Mouse (Mus musculus) limb, embryonic 14.5 days (tissue): ENCODE results near the gene BC030867. TPM values are rescaled to one million over a fixed set of nuclear protein-coding genes. Genes with fewer than 3 reads are reported as not detected.

Experiments
- ATAC-seq: fragments of 200-750 bp; cut with Nextera tagmentation; 2 replicates; pipeline ENCODE4 v1.8.0; 2017; ENCODE audit warnings: low read depth, moderate number of reproducible peaks, moderate TSS enrichment; ENCODE audit not compliant: low FRiP score
- DNase-seq: peaks from one replicate; pipeline ENCODE4 v3.0.0-alpha.2; 2015; ENCODE audit warnings: low spot score
- H3K27ac ChIP-seq: fragments of 300-500 bp; sonication (generic); replicated peaks from 2 replicates; pipeline ENCODE4 v1.5.1; 2014; ENCODE audit warnings: low read depth, mild to moderate bottlenecking, low read length, moderate library complexity, mixed read lengths
- H3K27me3 ChIP-seq: fragments of 300-500 bp; sonication (generic); 2 replicates; pipeline ENCODE4 v1.6.1; 2014; ENCODE audit warnings: low read length, mixed read lengths; ENCODE audit not compliant: control insufficient read depth, insufficient read depth
- H3K36me3 ChIP-seq: fragments of 300-500 bp; sonication (generic); 2 replicates; pipeline ENCODE4 v1.6.1; 2014; ENCODE audit warnings: mild to moderate bottlenecking, low read length, moderate library complexity, mixed read lengths; ENCODE audit not compliant: control insufficient read depth, insufficient read depth
- H3K4me1 ChIP-seq: fragments of 300-500 bp; sonication (generic); 2 replicates; pipeline ENCODE4 v1.6.1; 2014; ENCODE audit warnings: antibody characterized with exemption, low read length, mixed read lengths; ENCODE audit not compliant: control insufficient read depth, insufficient read depth
- H3K4me2 ChIP-seq: fragments of 300-500 bp; sonication (generic); replicated peaks from 2 replicates; pipeline ENCODE4 v1.6.1; 2014; ENCODE audit warnings: low read depth, mild to moderate bottlenecking, low read length, moderate library complexity; ENCODE audit not compliant: severe bottlenecking
- H3K4me3 ChIP-seq: fragments of 300-500 bp; sonication (generic); replicated peaks from 2 replicates; pipeline ENCODE4 v1.5.1; 2014; ENCODE audit warnings: low read length
- H3K9ac ChIP-seq: fragments of 300-500 bp; sonication (generic); 2 replicates; pipeline ENCODE4 v1.6.1; 2014; ENCODE audit warnings: mild to moderate bottlenecking, low read depth, low read length, moderate library complexity; ENCODE audit not compliant: severe bottlenecking
- H3K9me3 ChIP-seq: fragments of 300-500 bp; sonication (generic); 2 replicates; pipeline ENCODE4 v1.6.1; 2016; ENCODE audit warnings: low read length; ENCODE audit not compliant: control insufficient read depth
- POLR2A ChIP-seq: fragments of 200-500 bp; IDR thresholded peaks from 2 replicates; pipeline ENCODE4 v1.8.0; 2012; ENCODE audit warnings: inconsistent platforms, mild to moderate bottlenecking, moderate library complexity, borderline replicate concordance; ENCODE audit not compliant: insufficient read depth, insufficient read length; ENCODE audit errors: extremely low read depth
- WGBS: fragments of 180-500 bp; shearing (Covaris S2); extraction: QIAGEN DNeasy Blood & Tissue Kit; methylation state at CpG from one replicate; pipeline ENCODE4 v1.1.7; 2014; 5-methylcytosine and 5-hydroxymethylcytosine counted together
- polyA plus RNA-seq, 2 experiments: library from polyadenylated mRNA; depleted of rRNA in 1 of 2; stranded (reverse) in 1 of 2; unstranded in 1 of 2; fragments of >200 nt; fragmentation: Nextera tagmentation in 1 of 2; extraction: Ambion mirVana in 1 of 2; gene quantifications; 2 replicates each; pipeline versions ENCODE4 v1.2.1 to v1.2.3; 2012 to 2014

Gene BC030867
- polyA plus RNA-seq, 2 experiments, result 11.9 to 14.2 TPM

GRCm38 (mm10) chr11:102221243-102221953 lies 27.3 kb upstream of the BC030867 start:
- H3K9ac ChIP-seq, result no peak overlapping the region
- H3K9me3 ChIP-seq, result no peaks in the 10 kb centered on the region
- TF ChIP-seq POLR2A, result no peak
- H3K36me3 ChIP-seq, result peaks cover 26% of the 10 kb centered on the region
- H3K4me2 ChIP-seq, result no peak overlapping the region
- no peak for ATAC-seq
- no peak overlapping the region for H3K4me3 ChIP-seq
- H3K4me1 ChIP-seq, result peaks cover 51% of the 10 kb centered on the region
- 80% methylated on average over 8 of the region's 8 CpGs for WGBS
- DNase-seq, result no peak
- H3K27me3 ChIP-seq, result no peaks in the 10 kb centered on the region
- H3K27ac ChIP-seq, result no peak overlapping the region

GRCm38 (mm10) chr11:102221954-102222351 lies 26.7 kb upstream of the BC030867 start:
- DNase-seq (no peak), ATAC-seq (no peak)
- no peak for TF ChIP-seq POLR2A
- Histone ChIP-seq H3K27ac (no peak overlapping the region), H3K4me3 (no peak overlapping the region), H3K27me3 (no peaks in the 10 kb centered on the region), H3K4me1 (peaks cover 48% of the 10 kb centered on the region), H3K4me2 (no peak overlapping the region), H3K9me3 (no peaks in the 10 kb centered on the region), H3K9ac (no peak overlapping the region), H3K36me3 (peaks cover 26% of the 10 kb centered on the region)
- WGBS, result 77% methylated on average over 7 of the region's 8 CpGs

GRCm38 (mm10) chr11:102223166-102223565 lies 25.5 kb upstream of the BC030867 start:
- H3K9ac ChIP-seq, result 0 out of 2 replicates have a peak overlapping the region, but pooled peaks have one; percentile 3
- H3K4me2 ChIP-seq, result no peak overlapping the region
- ATAC-seq (no peak), DNase-seq (peak; percentile 61)
- H3K27me3 ChIP-seq, result no peaks in the 10 kb centered on the region
- no peaks in the 10 kb centered on the region for H3K9me3 ChIP-seq
- peaks cover 26% of the 10 kb centered on the region for H3K36me3 ChIP-seq
- no peak for TF ChIP-seq POLR2A
- no peak overlapping the region for H3K4me3 ChIP-seq
- H3K4me1 ChIP-seq, result peaks cover 48% of the 10 kb centered on the region
- 33% methylated on average over 6 of the region's 6 CpGs for WGBS
- H3K27ac ChIP-seq, result no peak overlapping the region

GRCm38 (mm10) chr11:102224686-102225085 lies 24.0 kb upstream of the BC030867 start:
- TF ChIP-seq POLR2A, result no peak
- H3K9me3 ChIP-seq, result no peaks in the 10 kb centered on the region
- H3K4me2 ChIP-seq, result peak overlapping the region; percentile 37; the same call in 1 of the 2 replicates
- peaks cover 43% of the 10 kb centered on the region for H3K4me1 ChIP-seq
- H3K9ac ChIP-seq, result peak overlapping the region; percentile 34
- DNase-seq (no peak), ATAC-seq (no peak)
- 0 out of 2 replicates have a peak overlapping the region, but pooled peaks have one; percentile 4 for H3K4me3 ChIP-seq
- no peak overlapping the region for H3K27ac ChIP-seq
- H3K27me3 ChIP-seq, result no peaks in the 10 kb centered on the region
- H3K36me3 ChIP-seq, result peaks cover 26% of the 10 kb centered on the region
- WGBS, result 12% methylated on average over 22 of the region's 22 CpGs

GRCm38 (mm10) chr11:102225221-102225620 lies 23.5 kb upstream of the BC030867 start:
- Histone ChIP-seq H3K9ac (no peak overlapping the region), H3K36me3 (peaks cover 25% of the 10 kb centered on the region), H3K27me3 (no peaks in the 10 kb centered on the region), H3K27ac (no peak overlapping the region), H3K9me3 (no peaks in the 10 kb centered on the region), H3K4me2 (peak overlapping the region; percentile 37; the same call in 1 of the 2 replicates), H3K4me3 (no peak overlapping the region), H3K4me1 (peaks cover 38% of the 10 kb centered on the region)
- DNase-seq, result no peak
- no peak for TF ChIP-seq POLR2A
- WGBS, result 59% methylated on average over 5 of the region's 5 CpGs
- ATAC-seq, result no peak
